Mouse (Mus musculus): ENCODE results near the gene Bfsp2. TPM values are rescaled to one million over a fixed set of nuclear protein-coding genes. Genes with fewer than 3 reads are reported as not detected.

The Bfsp2 gene
- polyA plus RNA-seq, 1 experiment from 2014 or later = 0.28 TPM

- 24% methylated on average over 1 of the region's 1 CpGs for WGBS
- no peak for ATAC-seq (ENCODE audit: low FRiP score, low TSS enrichment)
- TF ChIP-seq EP300 (optimal IDR thresholded peaks at IDR 0.05) (no peak), CTCF (IDR thresholded peaks at IDR 0.05; ENCODE audit: low read depth) (no peak)
Measured at GRCm38 (mm10) chr9:103465293-103465692, 14.9 kb downstream of the Bfsp2 start.

DNA sequence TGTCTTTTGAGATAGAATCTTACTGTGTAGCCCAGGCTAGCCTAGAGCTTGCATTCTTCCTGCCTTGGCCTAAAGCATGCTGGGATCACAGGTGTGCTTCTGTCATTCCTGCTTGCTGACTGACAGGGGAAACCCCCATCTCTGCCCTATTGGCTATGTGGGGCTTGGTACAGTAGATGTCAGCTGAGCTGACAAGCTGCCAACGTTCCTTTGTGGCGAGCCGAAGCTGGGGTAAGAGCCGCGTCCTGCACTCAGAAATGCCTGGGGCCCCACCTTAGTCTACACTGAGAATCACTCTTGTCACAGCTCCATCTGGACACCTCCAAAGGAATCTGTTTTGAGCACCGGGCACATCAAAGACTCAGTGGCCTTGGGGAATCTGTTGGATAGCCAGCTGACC, 16.4 kb downstream of the Bfsp2 start:
- ATAC-seq (ENCODE audit: low FRiP score, low TSS enrichment) (no peak), DNase-seq (ENCODE audit: low spot score) (no peak)
- H3K4me1 ChIP-seq (replicated peaks; ENCODE audit: control insufficient read depth, insufficient read depth) = no peaks in the 10 kb centered on the region
- no peaks in the 10 kb centered on the region for H3K9me3 ChIP-seq (ENCODE audit: control insufficient read depth, low read length)
- H3K27ac ChIP-seq (replicated peaks) = no peak overlapping the region
- H3K36me3 ChIP-seq (ENCODE audit: control insufficient read depth, insufficient read depth, low read length) = no peaks in the 10 kb centered on the region
- H3K9ac ChIP-seq (ENCODE audit: low read length) = no peak overlapping the region
- H3K4me2 ChIP-seq (replicated peaks; ENCODE audit: low read depth) = no peak overlapping the region
- H3K4me3 ChIP-seq (ENCODE audit: low read depth, low read length) = no peak overlapping the region
- H3K27me3 ChIP-seq (ENCODE audit: control insufficient read depth, insufficient read depth, low read length) = no peaks in the 10 kb centered on the region
- TF ChIP-seq EP300 (optimal IDR thresholded peaks at IDR 0.05) = no peak
- no peak for TF ChIP-seq CTCF (IDR thresholded peaks at IDR 0.05; ENCODE audit: low read depth)
- 69% methylated on average over 6 of the region's 6 CpGs for WGBS

More at GRCm38 (mm10) chr9:103465293-103465692, 14.9 kb downstream of the Bfsp2 start:
- Histone ChIP-seq H3K36me3 (ENCODE audit: control insufficient read depth, insufficient read depth, low read length) (no peaks in the 10 kb centered on the region), H3K4me3 (ENCODE audit: low read depth, low read length) (no peak overlapping the region), H3K27me3 (ENCODE audit: control insufficient read depth, insufficient read depth, low read length) (no peaks in the 10 kb centered on the region), H3K4me2 (replicated peaks; ENCODE audit: low read depth) (no peak overlapping the region), H3K9me3 (ENCODE audit: control insufficient read depth, low read length) (no peaks in the 10 kb centered on the region), H3K9ac (ENCODE audit: low read length) (no peak overlapping the region), H3K4me1 (replicated peaks; ENCODE audit: control insufficient read depth, insufficient read depth) (no peaks in the 10 kb centered on the region), H3K27ac (replicated peaks) (no peak overlapping the region)
- DNase-seq (ENCODE audit: low spot score) = no peak

GRCm38 (mm10) chr9:103459839-103460238, 20.4 kb downstream of the Bfsp2 start:
- DNase-seq (ENCODE audit: low spot score) (no peak), ATAC-seq (ENCODE audit: low FRiP score, low TSS enrichment) (no peak)
- Histone ChIP-seq H3K4me1 (replicated peaks; ENCODE audit: control insufficient read depth, insufficient read depth) (no peaks in the 10 kb centered on the region), H3K4me3 (ENCODE audit: low read depth, low read length) (no peak overlapping the region), H3K4me2 (replicated peaks; ENCODE audit: low read depth) (no peak overlapping the region), H3K27ac (replicated peaks) (no peak overlapping the region), H3K9ac (ENCODE audit: low read length) (no peak overlapping the region), H3K9me3 (ENCODE audit: control insufficient read depth, low read length) (no peaks in the 10 kb centered on the region), H3K27me3 (ENCODE audit: control insufficient read depth, insufficient read depth, low read length) (no peaks in the 10 kb centered on the region), H3K36me3 (ENCODE audit: control insufficient read depth, insufficient read depth, low read length) (no peaks in the 10 kb centered on the region)
- 60% methylated on average over 2 of the region's 2 CpGs for WGBS
- TF ChIP-seq EP300 (optimal IDR thresholded peaks at IDR 0.05) (no peak), CTCF (IDR thresholded peaks at IDR 0.05; ENCODE audit: low read depth) (no peak)

DNA sequence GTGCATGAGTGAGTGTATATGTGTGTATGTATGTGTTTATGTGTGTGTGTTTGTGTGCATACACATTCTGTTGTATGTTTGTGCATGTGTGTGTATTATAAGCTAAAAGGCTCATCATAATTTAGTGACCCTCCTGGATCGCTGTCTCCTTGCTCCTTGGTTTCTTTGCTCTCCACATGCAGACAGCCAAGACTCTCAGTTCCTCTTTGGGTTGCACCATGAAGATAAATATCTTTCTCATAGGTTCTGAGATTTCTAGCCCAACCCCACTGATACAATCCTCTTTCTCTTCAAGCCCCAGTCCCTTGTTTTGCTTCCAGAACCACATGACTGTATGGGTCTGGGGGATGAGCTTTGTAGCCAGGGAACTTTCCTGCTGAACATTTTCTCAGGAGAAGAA, 20.9 kb downstream of the Bfsp2 start:
- ATAC-seq (ENCODE audit: low FRiP score, low TSS enrichment) (no peak), DNase-seq (ENCODE audit: low spot score) (no peak)
- TF ChIP-seq EP300 (optimal IDR thresholded peaks at IDR 0.05) = no peak
- no peak for TF ChIP-seq CTCF (IDR thresholded peaks at IDR 0.05; ENCODE audit: low read depth)
- Histone ChIP-seq H3K9me3 (ENCODE audit: control insufficient read depth, low read length) (no peaks in the 10 kb centered on the region), H3K36me3 (ENCODE audit: control insufficient read depth, insufficient read depth, low read length) (no peaks in the 10 kb centered on the region), H3K27me3 (ENCODE audit: control insufficient read depth, insufficient read depth, low read length) (no peaks in the 10 kb centered on the region), H3K4me1 (replicated peaks; ENCODE audit: control insufficient read depth, insufficient read depth) (no peaks in the 10 kb centered on the region), H3K4me2 (replicated peaks; ENCODE audit: low read depth) (no peak overlapping the region), H3K4me3 (ENCODE audit: low read depth, low read length) (no peak overlapping the region), H3K27ac (replicated peaks) (no peak overlapping the region), H3K9ac (ENCODE audit: low read length) (no peak overlapping the region)
- WGBS = 94% methylated on average over 1 of the region's 1 CpGs

- Histone ChIP-seq H3K4me1 (replicated peaks; ENCODE audit: control insufficient read depth, insufficient read depth) (no peaks in the 10 kb centered on the region), H3K27me3 (ENCODE audit: control insufficient read depth, insufficient read depth, low read length) (no peaks in the 10 kb centered on the region), H3K4me2 (replicated peaks; ENCODE audit: low read depth) (no peak overlapping the region), H3K4me3 (ENCODE audit: low read depth, low read length) (no peak overlapping the region), H3K27ac (replicated peaks) (no peak overlapping the region), H3K9ac (ENCODE audit: low read length) (no peak overlapping the region), H3K36me3 (ENCODE audit: control insufficient read depth, insufficient read depth, low read length) (no peaks in the 10 kb centered on the region), H3K9me3 (ENCODE audit: control insufficient read depth, low read length) (no peaks in the 10 kb centered on the region)
- DNase-seq (ENCODE audit: low spot score) (no peak), ATAC-seq (ENCODE audit: low FRiP score, low TSS enrichment) (no peak)
- WGBS = 79% methylated on average over 6 of the region's 6 CpGs
- TF ChIP-seq EP300 (optimal IDR thresholded peaks at IDR 0.05) (no peak), CTCF (IDR thresholded peaks at IDR 0.05; ENCODE audit: low read depth) (no peak)
Measured at GRCm38 (mm10) chr9:103449651-103450050, 30.6 kb downstream of the Bfsp2 start.

- no peaks in the 10 kb centered on the region for H3K4me1 ChIP-seq (replicated peaks; ENCODE audit: control insufficient read depth, insufficient read depth)
- no peak overlapping the region for H3K9ac ChIP-seq (ENCODE audit: low read length)
- no peak overlapping the region for H3K4me3 ChIP-seq (ENCODE audit: low read depth, low read length)
- ATAC-seq (ENCODE audit: low FRiP score, low TSS enrichment) = no peak
- no peaks in the 10 kb centered on the region for H3K9me3 ChIP-seq (ENCODE audit: control insufficient read depth, low read length)
- H3K36me3 ChIP-seq (ENCODE audit: control insufficient read depth, insufficient read depth, low read length) = no peaks in the 10 kb centered on the region
- TF ChIP-seq EP300 (optimal IDR thresholded peaks at IDR 0.05) = no peak
- WGBS = 71% methylated on average over 7 of the region's 7 CpGs
- no peak overlapping the region for H3K27ac ChIP-seq (replicated peaks)
- DNase-seq (ENCODE audit: low spot score) = no peak
- H3K27me3 ChIP-seq (ENCODE audit: control insufficient read depth, insufficient read depth, low read length) = no peaks in the 10 kb centered on the region
- H3K4me2 ChIP-seq (replicated peaks; ENCODE audit: low read depth) = no peak overlapping the region
Measured at GRCm38 (mm10) chr9:103449092-103449491, 31.1 kb downstream of the Bfsp2 start.

All from stomach, postnatal 0 days (tissue).